Mouse (Mus musculus) granulocyte monocyte progenitor cell, adult 5-6 weeks (primary cell): Measurements from ENCODE around the gene Gm20683. TPM values are rescaled to one million over a fixed set of nuclear protein-coding genes. Genes with fewer than 3 reads are reported as not detected.

Experiments used
- ATAC-seq: replicated peaks from 2 replicates; pipeline ENCODE4 v1.8.0; 2016; ENCODE audit warnings: mild to moderate bottlenecking, moderate TSS enrichment, inconsistent platforms; ENCODE audit not compliant: poor library complexity, severe bottlenecking
- total RNA-seq, 2 experiments: library from RNA; stranded (forward) in 1 of 2; stranded (reverse) in 1 of 2; fragments of 200-712, 200-1000 nt in 1 of 2; fragments of >200 nt in 1 of 2; fragmentation: Nextera tagmentation in 1 of 2; gene quantifications; 2 replicates each; pipeline ENCODE4 v1.2.3; 2014 to 2017

Gm20683 gene
- total RNA-seq (2014; fragmentation: Nextera tagmentation) (1.2 TPM in 1 of 2 replicates, not detected in the other), total RNA-seq (2017) (0.41 and 1.2 TPM in 2 replicates)

GRCm38 (mm10) chr17:25841117-25841880 lies at the start of gene Gm20683:
Gene Gm20683, minus strand, starts transcription at chr17:25841763.
- ATAC-seq, result no peak

- ATAC-seq, result no peak
Measured at GRCm38 (mm10) chr17:25888837-25889236, 47.3 kb upstream of the Gm20683 start.

GRCm38 (mm10) chr17:25887467-25887866 lies 45.9 kb upstream of the Gm20683 start:
- ATAC-seq, result no peak

- ATAC-seq, result no peak
Measured at GRCm38 (mm10) chr17:25886806-25887205, 45.2 kb upstream of the Gm20683 start.

GRCm38 (mm10) chr17:25885636-25886035 lies 44.1 kb upstream of the Gm20683 start:
- peak; percentile 33; the same call in 1 of the 2 replicates for ATAC-seq

GRCm38 (mm10) chr17:25883824-25884223 lies 42.3 kb upstream of the Gm20683 start:
- no peak for ATAC-seq

GRCm38 (mm10) chr17:25883268-25883667 lies 41.7 kb upstream of the Gm20683 start:
- ATAC-seq, result no peak

- no peak for ATAC-seq
Measured at GRCm38 (mm10) chr17:25882306-25882705, 40.7 kb upstream of the Gm20683 start.

- no peak for ATAC-seq
Measured at GRCm38 (mm10) chr17:25881691-25882090, 40.1 kb upstream of the Gm20683 start.

GRCm38 (mm10) chr17:25880913-25881641 lies 39.5 kb upstream of the Gm20683 start:
- ATAC-seq, result no peak

GRCm38 (mm10) chr17:25880196-25880910 lies 38.8 kb upstream of the Gm20683 start, which contains the start of gene Wfikkn1:
Gene Wfikkn1, minus strand, starts transcription at chr17:25880858.
- no peak for ATAC-seq

- ATAC-seq, result no peak
Measured at GRCm38 (mm10) chr17:25879750-25880149, 38.2 kb upstream of the Gm20683 start.

- ATAC-seq, result no peak
Measured at GRCm38 (mm10) chr17:25879261-25879660, 37.7 kb upstream of the Gm20683 start.

- ATAC-seq, result no peak
Measured at GRCm38 (mm10) chr17:25878611-25879180, 37.1 kb upstream of the Gm20683 start.

GRCm38 (mm10) chr17:25877741-25878610 lies 36.4 kb upstream of the Gm20683 start:
- no peak for ATAC-seq

GRCm38 (mm10) chr17:25877025-25877424 lies 35.5 kb upstream of the Gm20683 start:
- no peak for ATAC-seq

- no peak for ATAC-seq
Measured at GRCm38 (mm10) chr17:25876347-25876915, 34.9 kb upstream of the Gm20683 start.

- ATAC-seq, result peak; percentile 74
Measured at GRCm38 (mm10) chr17:25875171-25876136, 33.9 kb upstream of the Gm20683 start.
